Mouse (Mus musculus) bone marrow macrophage, adult 2 months (primary cell): ENCODE results near the gene Gins2.

Experiments
- CTCF ChIP-seq: IDR thresholded peaks from 2 replicates; pipeline ENCODE4 v1.5.1; 2012; ENCODE audit warnings: low read depth, mild to moderate bottlenecking, low read length, moderate library complexity
- POLR2A ChIP-seq: IDR thresholded peaks from 2 replicates; pipeline ENCODE4 v1.6.1; 2012; ENCODE audit warnings: mild to moderate bottlenecking, low read depth, low read length, borderline replicate concordance

GRCm38 (mm10) chr8:120630031-120630430, 40.9 kb upstream of the Gins2 start:
- TF ChIP-seq CTCF (no peak), POLR2A (no peak)
